Mouse (Mus musculus) Patski (cell line): Measurements from ENCODE around the gene Slc23a3. TPM values are rescaled to one million over a fixed set of nuclear protein-coding genes. Genes with fewer than 3 reads are reported as not detected.

Experiments used
- ATAC-seq: fragments of 100-300 bp; one replicate; pipeline ENCODE4 v1.8.0; 2021
- CTCF ChIA-PET: fragments of 350-600 bp; sonication (Branson Sonifier 250); formaldehyde crosslinking; loops from one replicate; lab custom pipeline; 2022; ENCODE audit warnings: inconsistent platforms; lab: Charles Lee
- POLR2A ChIA-PET: fragments of 350-600 bp; sonication (Branson Sonifier 250); formaldehyde crosslinking; loops from one replicate; lab custom pipeline; 2022; ENCODE audit warnings: antibody characterized with exemption, inconsistent platforms; lab: Charles Lee
- DNase-seq: peaks from one replicate; pipeline ENCODE4 v3.0.0-alpha.2; 2011; ENCODE audit warnings: low read depth, low spot score
- H3K27me3 ChIP-seq: fragments of 371-371 bp; one replicate; pipeline ENCODE4 v1.5.1; 2021
- CTCF ChIP-seq: fragments of 100-300 bp; IDR thresholded peaks from one replicate; pipeline ENCODE4 v1.5.1; 2021
- in situ Hi-C: fragments of 300-500 bp; cut with MboI; formaldehyde crosslinking; loops from 3 replicates; pipeline ENCODE4 v1.11.1; 2018; ENCODE audit warnings: low pct_unique_long_range_greater_than_20kb, mixed read lengths
- polyA plus RNA-seq: library from polyadenylated mRNA; unstranded; gene quantifications from one replicate; pipeline ENCODE4 v1.2.3, GENCODE M21; 2021

The Slc23a3 gene
- 0.12 TPM for polyA plus RNA-seq

- CTCF ChIA-PET: interaction anchor here (0.8 kb wide), 1 partner anchor 10 kb away, joined by 3 read pairs; no protein-coding TSS in a partner anchor
- ATAC-seq (no peak), DNase-seq (no peak)
- in situ Hi-C loops: no loop called here
- TF ChIP-seq CTCF: no peak
- no peaks in the 10 kb centered on the region for H3K27me3 ChIP-seq
- POLR2A ChIA-PET: interaction anchor here (1.5 kb wide), 1 partner anchor 121 kb away, joined by 5 read pairs; no protein-coding TSS in a partner anchor
Measured at GRCm38 (mm10) chr1:75133421-75134207, at the start of gene Slc23a3. TSS of gene Slc23a3 (minus strand) at chr1:75133890.

GRCm38 (mm10) chr1:75182160-75182559 lies 48.5 kb upstream of the Slc23a3 start:
- POLR2A ChIA-PET: interaction anchor here (1.3 kb wide), 1 partner anchor 8 kb away, joined by 3 read pairs; no protein-coding TSS in a partner anchor
- in situ Hi-C loops: loop anchor here (10.0 kb wide), 1 partner anchor 73 kb away; no protein-coding TSS in a partner anchor
- H3K27me3 ChIP-seq: no peaks in the 10 kb centered on the region
- TF ChIP-seq CTCF: no peak
- DNase-seq (no peak), ATAC-seq (no peak)
- CTCF ChIA-PET: no interaction called here

GRCm38 (mm10) chr1:75181377-75181870 lies 47.7 kb upstream of the Slc23a3 start:
- ChIA-PET POLR2A (interaction anchor here (0.7 to 2.3 kb wide), 4 partner anchors 9 to 70 kb away, joined by 3 to 15 read pairs (median 7); partner anchors contain the start of genes Ankzf1 and Atg9a), CTCF (no interaction called here)
- DNase-seq (no peak), ATAC-seq (no peak)
- no peak for TF ChIP-seq CTCF
- no peaks in the 10 kb centered on the region for H3K27me3 ChIP-seq
- in situ Hi-C loops: loop anchor here (10.0 kb wide), 1 partner anchor 73 kb away; no protein-coding TSS in a partner anchor

GRCm38 (mm10) chr1:75180741-75181140 lies 47.1 kb upstream of the Slc23a3 start:
- no peak for DNase-seq
- CTCF ChIA-PET: interaction anchor here (0.6 kb wide), 1 partner anchor 12 kb away, joined by 3 read pairs; no protein-coding TSS in a partner anchor
- POLR2A ChIA-PET: interaction anchor here (0.7 to 2.3 kb wide), 3 partner anchors 10 to 71 kb away, joined by 3 to 15 read pairs (median 11); partner anchors contain the start of genes Ankzf1 and Atg9a
- no peaks in the 10 kb centered on the region for H3K27me3 ChIP-seq
- in situ Hi-C loops: loop anchor here (10.0 kb wide), 1 partner anchor 74 kb away; no protein-coding TSS in a partner anchor
- no peak for ATAC-seq
- no peak for TF ChIP-seq CTCF

GRCm38 (mm10) chr1:75180105-75180590 lies 46.5 kb upstream of the Slc23a3 start, which contains the start of gene Abcb6:
TSS of gene Abcb6 (minus strand) at chr1:75180392.
- H3K27me3 ChIP-seq: no peaks in the 10 kb centered on the region
- CTCF ChIA-PET: interaction anchor here (0.6 to 1.5 kb wide), 5 partner anchors 10 to 40 kb away, joined by 3 to 4 read pairs (median 3); partner anchors contain the start of gene Zfand2b
- peak; percentile 25 for DNase-seq
- ATAC-seq: peak; percentile 77
- in situ Hi-C loops: loop anchor here (10.0 kb wide), 1 partner anchor 75 kb away; no protein-coding TSS in a partner anchor
- POLR2A ChIA-PET: interaction anchor here (1.2 to 2.3 kb wide), 2 partner anchors 10 to 11 kb away, joined by 4 to 15 read pairs; partner anchors contain the start of genes Ankzf1 and Atg9a
- TF ChIP-seq CTCF: no peak

- DNase-seq (peak; percentile 28), ATAC-seq (peak; percentile 55)
- in situ Hi-C loops: loop anchor here (10.0 kb wide), 1 partner anchor 75 kb away; no protein-coding TSS in a partner anchor
- TF ChIP-seq CTCF: no peak
- no peaks in the 10 kb centered on the region for H3K27me3 ChIP-seq
- CTCF ChIA-PET: interaction anchor here (0.7 to 3.4 kb wide), 6 partner anchors 9 to 72 kb away, joined by 3 to 10 read pairs (median 4); partner anchors contain the start of gene Zfand2b
- POLR2A ChIA-PET: interaction anchor here (1.2 to 2.3 kb wide), 2 partner anchors 10 to 11 kb away, joined by 4 to 15 read pairs; partner anchors contain the start of genes Ankzf1 and Atg9a
Measured at GRCm38 (mm10) chr1:75179334-75180104, 45.8 kb upstream of the Slc23a3 start.

GRCm38 (mm10) chr1:75168472-75169464 lies 35.1 kb upstream of the Slc23a3 start, which contains the start of gene Zfand2b:
TSS of gene Zfand2b (plus strand) at chr1:75168646.
- peak; percentile 61 for DNase-seq
- no peak for TF ChIP-seq CTCF
- H3K27me3 ChIP-seq: no peaks in the 10 kb centered on the region
- in situ Hi-C loops: no loop called here
- CTCF ChIA-PET: interaction anchor here (1.1 to 1.7 kb wide), 2 partner anchors 11 to 12 kb away, joined by 4 read pairs; partner anchors contain the start of gene Abcb6
- POLR2A ChIA-PET: interaction anchor here (0.6 to 1.4 kb wide), 3 partner anchors 9 to 420 kb away, joined by 3 to 5 read pairs (median 3); no protein-coding TSS in a partner anchor
- peak; percentile 93 for ATAC-seq

GRCm38 (mm10) chr1:75168093-75168471 lies 34.4 kb upstream of the Slc23a3 start:
- H3K27me3 ChIP-seq: no peaks in the 10 kb centered on the region
- ChIA-PET CTCF (interaction anchor here (1.1 to 1.7 kb wide), 2 partner anchors 11 to 12 kb away, joined by 4 read pairs; partner anchors contain the start of gene Abcb6), POLR2A (interaction anchor here (0.7 kb wide), 1 partner anchor 421 kb away, joined by 3 read pairs; no protein-coding TSS in a partner anchor)
- ATAC-seq (peak; percentile 24), DNase-seq (no peak)
- TF ChIP-seq CTCF: no peak
- in situ Hi-C loops: no loop called here
